Mouse (Mus musculus) liver, embryonic 14.5 days (tissue): ENCODE data around the gene Olfr996.

Experiments used
- CTCF ChIP-seq: IDR thresholded peaks from 2 replicates; pipeline ENCODE4 v1.5.1; 2016; ENCODE audit warnings: antibody characterized with exemption, low read depth, control low read depth
- EP300 ChIP-seq: IDR thresholded peaks from 2 replicates; pipeline ENCODE4 v1.6.1; 2016; ENCODE audit warnings: antibody characterized with exemption, low read depth

GRCm38 (mm10) chr2:85554806-85555205, 24.2 kb upstream of the Olfr996 start:
- TF ChIP-seq CTCF (no peak), EP300 (no peak)
